Mouse (Mus musculus): ENCODE data around the gene Fam198a.
A peak's percentile ranks its signal among the peaks of the same experiment; 100 is the strongest.

Gene Fam198a

GRCm38 (mm10) chr9:121926634-121927405 is 24.0 kb upstream of the Fam198a start:
- no peak for DNase-seq (ENCODE audit: low spot score)

DNA sequence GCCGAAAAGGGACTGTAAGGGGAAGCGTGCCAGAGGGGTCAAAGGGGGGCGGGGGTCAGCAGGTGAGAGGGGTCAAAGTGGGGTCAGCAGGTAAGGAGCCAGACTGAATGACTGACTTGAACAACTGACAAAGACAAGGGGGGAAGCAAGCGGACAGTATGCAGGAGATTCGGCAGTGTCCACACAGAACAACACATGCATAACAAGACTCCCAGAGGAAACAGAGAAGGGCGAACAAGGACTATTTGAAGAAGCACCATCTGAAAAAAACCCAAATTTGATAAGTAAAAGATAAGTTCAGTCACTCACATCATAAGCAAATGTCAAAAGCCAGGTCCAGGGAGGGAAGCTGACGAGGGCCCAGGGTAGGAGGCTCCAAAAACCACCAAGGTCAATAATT is 23.1 kb upstream of the Fam198a start:
- DNase-seq (ENCODE audit: low spot score): no peak

DNA sequence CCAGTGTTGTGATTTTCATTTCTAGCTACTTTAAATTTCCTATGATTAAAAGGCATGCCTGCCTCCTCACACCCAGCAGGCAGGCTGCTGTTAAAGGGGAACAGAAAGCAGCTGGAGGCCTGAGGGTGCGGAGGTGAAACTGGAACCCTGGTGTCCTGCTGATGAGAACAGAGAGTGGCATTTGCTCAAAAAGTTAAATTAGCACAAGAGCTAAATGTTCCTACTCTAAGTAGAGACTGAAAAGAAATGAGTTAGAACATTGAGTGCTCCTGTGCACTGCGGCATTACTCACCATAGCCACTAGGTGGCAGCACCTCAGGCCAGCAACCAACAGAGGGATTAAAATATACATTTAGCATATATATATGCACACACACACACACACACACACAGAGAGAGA is 22.3 kb upstream of the Fam198a start:
- peak; percentile 64 for DNase-seq (ENCODE audit: low spot score)

GRCm38 (mm10) chr9:121934856-121935255 is 15.9 kb upstream of the Fam198a start:
- no peak for DNase-seq (ENCODE audit: low spot score)

DNA sequence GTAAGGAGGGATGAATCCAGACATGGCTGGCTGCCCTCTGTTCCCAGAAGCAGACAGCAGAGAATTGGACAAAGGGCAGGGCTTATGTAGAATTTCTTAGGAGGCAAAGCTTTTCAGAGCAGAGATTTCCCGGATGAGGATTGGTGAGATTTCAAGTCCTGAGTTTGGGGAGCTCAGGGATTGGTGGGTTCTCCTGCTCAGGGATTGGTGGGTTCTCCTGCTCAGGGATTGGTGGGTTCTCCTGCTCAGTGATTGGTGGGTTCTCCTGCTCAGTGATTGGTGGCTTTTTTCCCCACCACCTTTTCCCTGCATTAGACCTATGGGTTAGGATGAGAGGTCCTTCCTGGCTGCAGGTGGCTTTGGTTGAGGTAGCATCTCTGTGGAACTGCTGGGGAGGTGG is 13.8 kb upstream of the Fam198a start:
- peak; percentile 6 for DNase-seq (ENCODE audit: low spot score)

DNA sequence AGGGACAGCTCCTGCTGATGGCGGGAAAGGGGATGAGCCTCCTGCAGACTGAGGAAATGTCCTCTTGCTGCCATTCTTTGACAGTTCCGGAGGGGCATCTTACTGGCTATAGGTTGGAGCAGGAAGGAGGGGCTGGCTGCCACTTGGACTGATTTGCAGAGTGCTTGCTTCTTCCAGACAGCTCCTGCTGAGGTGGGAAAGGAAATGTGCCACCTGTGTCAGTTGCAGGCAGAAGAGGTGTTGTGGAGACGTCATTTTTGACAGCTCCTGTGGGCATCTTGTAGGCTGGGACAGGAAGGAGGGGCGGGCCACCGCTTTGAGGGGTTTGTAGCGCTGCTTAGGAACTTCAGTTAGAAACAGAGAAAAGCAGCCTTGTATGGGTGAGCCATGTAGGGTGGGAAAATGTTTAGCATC is 13.3 kb upstream of the Fam198a start:
- peak; percentile 5 for DNase-seq (ENCODE audit: low spot score)

GRCm38 (mm10) chr9:121937944-121938355 is 12.8 kb upstream of the Fam198a start:
- peak; percentile 72 for DNase-seq (ENCODE audit: low spot score)

DNA sequence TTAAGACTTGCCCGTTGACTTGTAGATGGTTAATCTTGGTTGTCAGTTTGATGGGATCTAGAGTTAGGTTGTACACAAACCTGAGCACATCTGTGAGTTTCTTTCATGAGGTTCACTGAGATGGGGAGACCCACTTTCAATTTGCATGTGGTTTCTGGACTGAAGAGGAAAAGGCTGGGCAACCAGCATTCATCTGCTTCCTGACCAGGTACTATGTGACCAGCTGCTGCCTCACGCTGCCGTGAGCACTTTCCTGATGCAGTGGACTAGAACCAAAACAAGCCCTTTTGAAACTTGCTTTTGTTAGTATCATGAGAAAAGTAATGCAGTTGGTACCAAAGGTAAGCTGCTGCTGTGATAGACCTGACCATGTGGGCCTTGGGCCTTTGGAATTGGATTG is 7.8 kb upstream of the Fam198a start:
- DNase-seq (ENCODE audit: low spot score): no peak

GRCm38 (mm10) chr9:121943628-121944027 is 7.2 kb upstream of the Fam198a start:
- DNase-seq (ENCODE audit: low spot score): no peak

GRCm38 (mm10) chr9:121947784-121948183 is 3.0 kb upstream of the Fam198a start:
- DNase-seq (ENCODE audit: low spot score): peak; percentile 72

DNA sequence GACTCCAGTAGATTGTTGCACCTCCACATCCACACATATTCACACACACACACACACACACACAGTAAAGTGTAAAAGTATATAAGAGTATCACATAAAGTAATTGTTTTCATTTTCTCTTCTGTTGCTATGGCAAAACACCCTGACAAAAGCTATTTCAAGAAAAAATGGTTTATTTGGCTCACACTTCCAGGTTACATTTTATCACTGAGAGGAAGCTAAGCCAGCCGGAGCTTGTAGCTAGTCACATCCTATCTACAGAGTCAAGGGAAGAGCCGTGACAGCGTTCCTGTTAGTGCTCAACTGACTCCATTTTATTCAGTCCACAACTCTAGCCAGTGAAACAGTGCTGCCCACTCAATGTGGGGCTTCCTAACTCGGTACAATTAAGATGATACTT is 2.4 kb upstream of the Fam198a start:
- no peak for DNase-seq (ENCODE audit: low spot score)

DNA sequence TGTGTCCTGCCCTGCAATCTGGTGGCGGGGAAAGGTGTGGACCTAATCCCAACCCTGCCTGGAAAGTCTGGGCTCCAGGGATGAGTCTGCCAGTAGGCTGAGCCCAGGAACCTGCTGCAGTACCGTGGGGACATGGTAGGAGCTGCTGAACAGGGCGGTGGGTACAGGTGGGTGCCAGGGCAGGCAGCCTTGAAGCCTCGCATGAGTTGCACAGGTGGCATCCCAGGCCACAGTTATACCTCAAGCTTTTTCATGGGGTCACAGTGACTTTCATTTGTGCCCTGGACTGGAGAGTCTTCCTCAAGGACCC is 281 bp downstream of the Fam198a start:
- DNase-seq (ENCODE audit: low spot score): no peak

DNA sequence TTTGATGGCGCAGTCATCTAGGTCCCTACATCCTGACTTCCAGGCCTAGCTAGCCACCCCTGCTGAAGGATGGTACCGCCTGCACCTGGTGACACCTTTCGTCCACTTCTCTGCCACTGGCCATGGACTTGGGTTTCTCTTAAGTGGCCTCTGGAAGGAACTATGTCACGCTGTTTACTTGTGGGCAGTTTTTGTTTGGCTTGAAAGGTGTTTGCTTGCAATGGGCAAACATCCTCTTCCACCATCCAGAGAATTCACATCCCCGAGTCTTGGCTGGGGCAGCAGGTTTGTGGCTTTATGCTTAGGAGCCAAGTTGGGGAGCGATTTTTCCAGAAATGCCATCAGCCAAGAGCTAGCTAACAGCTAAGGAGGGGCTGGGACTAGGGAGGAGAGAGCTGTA is 1.8 kb downstream of the Fam198a start:
- no peak for DNase-seq (ENCODE audit: low spot score)

DNA sequence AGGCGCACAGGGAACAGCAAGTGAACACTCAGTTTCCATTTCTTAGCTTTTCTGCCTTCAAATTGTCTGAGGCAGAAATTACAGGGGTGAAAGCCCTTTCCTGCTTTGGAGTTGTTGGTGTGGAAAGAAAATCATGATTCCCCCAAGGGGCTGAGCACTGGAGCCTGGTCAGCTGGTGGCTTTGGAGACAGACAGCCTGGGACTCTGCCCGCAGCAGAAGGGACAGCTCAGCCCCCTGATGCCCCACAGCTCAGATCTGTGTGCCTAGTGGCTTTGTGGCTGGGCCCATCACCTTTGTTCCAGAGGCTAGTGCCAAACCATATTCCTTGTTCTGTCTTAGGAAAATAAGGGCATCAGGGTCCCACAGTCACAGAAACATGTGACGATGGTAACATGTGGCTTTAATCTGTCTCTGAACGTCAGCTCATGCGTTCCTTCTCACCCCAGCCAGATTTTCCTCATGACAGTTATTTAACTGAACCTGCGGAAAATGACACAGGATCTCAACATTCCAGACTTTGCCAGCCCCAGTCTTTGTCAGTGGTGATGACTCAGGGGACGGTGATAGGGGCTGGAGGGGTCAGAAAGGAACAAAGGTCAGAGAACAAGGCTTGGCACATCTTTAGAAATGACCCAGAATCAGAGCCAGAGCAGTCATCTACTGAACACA is 9.3 kb downstream of the Fam198a start:
- DNase-seq (ENCODE audit: low spot score): peak; percentile 49

DNA sequence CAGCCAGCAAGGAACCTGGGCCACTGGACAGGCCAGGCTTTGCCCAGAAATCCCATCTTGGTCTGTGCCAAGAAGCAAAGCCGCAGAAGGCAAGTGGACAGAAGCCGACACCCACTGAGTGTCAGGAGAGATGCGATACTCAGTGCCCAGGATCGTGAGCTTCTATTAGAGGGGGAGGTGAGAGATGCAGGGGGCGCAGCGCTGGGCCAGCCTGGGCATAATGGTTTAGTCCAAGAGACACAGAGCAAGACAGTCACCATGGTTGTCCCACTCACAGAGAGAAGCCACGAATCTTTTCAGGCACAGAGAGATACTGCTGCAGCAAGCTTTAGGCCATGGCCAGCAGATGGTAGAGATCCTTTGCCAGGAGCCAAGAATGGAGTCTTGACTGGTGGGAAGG is 14.2 kb downstream of the Fam198a start:
- DNase-seq (ENCODE audit: low spot score): no peak

GRCm38 (mm10) chr9:121968258-121968657 is 17.5 kb downstream of the Fam198a start:
- DNase-seq (ENCODE audit: low spot score): no peak

DNA sequence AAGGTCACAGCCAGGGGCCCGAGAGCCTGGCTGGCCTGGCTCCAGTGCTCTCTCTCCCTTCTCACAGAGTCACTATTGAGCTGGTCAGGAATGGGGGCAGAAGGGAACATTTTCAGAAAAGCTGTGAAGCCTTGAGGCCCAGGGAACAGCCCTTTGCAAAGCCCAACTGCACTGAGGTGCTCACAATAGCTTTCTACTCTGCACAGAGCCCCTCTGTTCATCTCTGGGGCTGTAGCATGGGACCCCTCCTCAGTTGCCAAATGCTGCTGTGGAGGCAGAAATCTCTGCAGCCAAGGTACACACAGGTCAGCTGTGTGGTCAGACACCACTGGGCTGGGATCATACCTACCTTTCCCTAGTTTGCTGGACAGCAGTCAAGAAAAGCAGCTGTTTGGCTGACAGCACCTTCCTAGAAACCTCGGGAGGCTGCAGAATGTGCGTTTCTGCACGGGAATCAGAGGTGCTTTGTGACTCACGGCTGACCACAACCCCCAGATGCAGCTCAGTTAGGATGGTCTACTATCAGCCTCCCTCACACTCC is 19.1 kb downstream of the Fam198a start:
- no peak for DNase-seq (ENCODE audit: low spot score)

- no peak for DNase-seq (ENCODE audit: low spot score)
Measured at GRCm38 (mm10) chr9:121973207-121973606, 22.4 kb downstream of the Fam198a start.

DNA sequence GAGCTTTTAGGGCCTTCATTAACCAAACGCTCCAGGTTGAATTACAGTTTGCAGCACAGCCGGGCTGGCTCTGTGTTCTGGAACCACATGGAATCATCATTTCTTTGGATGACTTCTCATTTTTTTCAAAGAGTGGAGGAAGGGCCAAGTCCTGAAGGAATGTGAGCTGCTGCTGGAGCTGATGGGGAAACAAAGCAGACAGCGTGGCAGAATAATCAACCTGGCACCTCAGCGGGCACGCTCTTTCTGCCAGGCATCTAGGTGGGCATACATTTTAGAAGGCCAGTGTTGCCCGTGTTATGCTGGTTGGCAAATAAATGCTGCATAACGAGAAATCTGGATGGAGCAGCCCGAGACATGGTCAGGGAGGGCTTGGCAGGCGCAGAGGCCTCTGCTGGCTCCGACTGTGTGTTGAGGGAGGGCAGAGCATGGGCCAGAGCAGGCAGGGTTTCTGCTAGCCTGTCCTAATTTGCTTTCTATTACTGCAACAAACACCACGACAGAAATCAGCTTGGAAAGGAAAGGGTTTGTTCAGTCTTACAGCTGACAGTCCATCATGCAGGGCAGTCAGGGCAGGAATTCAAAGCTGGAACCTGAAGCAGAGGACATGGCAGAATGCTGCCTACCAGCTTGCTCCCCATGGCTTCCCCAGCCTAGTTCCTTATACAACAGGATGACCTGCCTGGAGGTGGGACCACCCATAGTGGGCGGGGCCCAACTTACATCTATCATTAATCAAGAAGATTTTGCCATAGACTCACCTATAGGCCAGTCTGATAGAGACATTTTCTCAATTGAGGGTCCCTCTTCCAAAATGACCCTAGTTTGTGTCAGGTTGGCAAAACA is 23.6 kb downstream of the Fam198a start:
- DNase-seq (ENCODE audit: low spot score): no peak

DNA sequence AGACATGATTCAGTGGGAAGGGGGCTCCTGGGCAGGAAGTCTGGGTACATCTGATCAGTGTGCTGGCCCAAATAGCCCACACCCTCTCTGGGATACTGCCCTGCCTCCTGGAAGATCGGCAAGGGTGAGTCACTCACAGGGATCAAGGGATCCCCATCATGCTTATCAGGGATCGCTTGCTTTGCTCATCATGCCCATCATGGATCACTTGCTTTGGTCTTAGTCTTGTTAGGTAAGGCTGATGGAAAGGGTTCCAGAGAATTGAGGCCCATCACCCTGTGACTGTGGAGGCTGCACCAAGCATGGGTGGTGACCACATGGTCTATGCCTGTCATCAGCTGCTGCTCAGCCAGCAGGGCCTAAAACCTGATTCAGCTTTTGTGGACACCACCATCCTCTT is 24.5 kb downstream of the Fam198a start:
- DNase-seq (ENCODE audit: low spot score): no peak

- no peak for DNase-seq (ENCODE audit: low spot score)
Measured at GRCm38 (mm10) chr9:121981046-121981445, 30.3 kb downstream of the Fam198a start.

DNA sequence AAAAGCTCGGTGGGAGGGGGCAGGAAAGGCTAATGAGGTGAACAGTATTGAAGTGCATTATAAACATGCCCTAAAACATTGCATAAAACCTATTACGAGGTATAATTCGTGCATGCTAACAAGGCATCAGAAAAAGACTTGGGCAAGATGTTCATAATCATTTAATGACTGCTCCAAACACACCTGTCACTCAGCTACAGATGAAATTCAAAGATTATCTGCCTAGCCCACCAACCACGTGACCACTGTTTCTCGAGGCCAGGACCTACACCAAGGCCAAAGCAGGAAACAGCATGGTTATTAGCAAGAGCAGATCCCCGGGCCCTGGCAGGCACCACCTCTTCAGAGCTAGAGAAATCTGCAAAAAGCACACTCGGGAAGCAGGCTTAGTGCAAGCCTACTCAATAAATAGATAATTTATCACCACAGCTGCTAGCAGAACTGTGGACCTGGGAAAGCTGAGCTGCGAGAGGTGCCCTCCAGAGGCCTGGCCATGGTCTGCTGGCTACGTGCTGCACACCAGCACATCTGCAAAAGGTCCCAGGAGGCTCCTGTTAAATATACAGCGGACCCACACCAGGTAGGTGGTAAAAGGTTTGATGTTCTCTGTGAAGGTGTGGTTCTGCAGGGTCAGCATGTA is 30.8 kb downstream of the Fam198a start:
- no peak for DNase-seq (ENCODE audit: low spot score)
